In genomic region chr16:42440822-42441221, GRCm38 (mm10) we compare ENCODE assay signal across 11 mouse cellular contexts.
DNase-seq lines count a peak whose midpoint lies in the region; ATAC-seq and TF ChIP-seq lines count a peak whose summit lies in the region.
"Had no signal": no experiment of that assay in that cellular context is flagged by ENCODE, and none has a peak within 500 bp of the region (broad histone marks: within the 10 kb centered on the region; RNA-seq: fewer than 3 reads in every experiment).

No protein-coding gene starts in this region.

- H3K4me3 ChIP-seq in neural tube, embryonic 13.5 days: no peak overlapping the region
- H3K4me3 ChIP-seq in neural tube, embryonic 15.5 days (replicated peaks): no peak overlapping the region
- H3K4me3 ChIP-seq in stomach, postnatal 0 days (ENCODE audit: low read depth, low read length): no peak overlapping the region
- H3K4me3 ChIP-seq: embryonic facial prominence, embryonic 13.5 days; hindbrain, embryonic 13.5 days; limb, embryonic 12.5 days had no signal

- TF ChIP-seq CTCF in stomach, postnatal 0 days (IDR thresholded peaks at IDR 0.05; ENCODE audit: low read depth): no peak

- no peaks in the 10 kb centered on the region for H3K9me3 ChIP-seq in neural tube, embryonic 13.5 days
- H3K9me3 ChIP-seq in neural tube, embryonic 15.5 days (replicated peaks): no peaks in the 10 kb centered on the region
- no peaks in the 10 kb centered on the region for H3K9me3 ChIP-seq in stomach, postnatal 0 days (ENCODE audit: control insufficient read depth, low read length)
- H3K9me3 ChIP-seq: embryonic facial prominence, embryonic 13.5 days; hindbrain, embryonic 13.5 days; limb, embryonic 12.5 days had no signal

- 0 out of 2 replicates have a peak overlapping the region, but pooled peaks have one; percentile 24 for H3K27ac ChIP-seq in neural tube, embryonic 13.5 days (replicated peaks)
- no peak overlapping the region for H3K27ac ChIP-seq in neural tube, embryonic 15.5 days (replicated peaks)
- H3K27ac ChIP-seq in stomach, postnatal 0 days (replicated peaks): no peak overlapping the region
- H3K27ac ChIP-seq: embryonic facial prominence, embryonic 13.5 days; hindbrain, embryonic 13.5 days; limb, embryonic 12.5 days had no signal

- H3K9ac ChIP-seq in neural tube, embryonic 13.5 days: no peak overlapping the region
- H3K9ac ChIP-seq in neural tube, embryonic 15.5 days (replicated peaks): no peak overlapping the region
- no peak overlapping the region for H3K9ac ChIP-seq in stomach, postnatal 0 days (ENCODE audit: low read length)
- H3K9ac ChIP-seq: embryonic facial prominence, embryonic 13.5 days; hindbrain, embryonic 13.5 days; limb, embryonic 12.5 days had no signal

- no peak overlapping the region for H3K4me2 ChIP-seq in neural tube, embryonic 13.5 days
- no peak overlapping the region for H3K4me2 ChIP-seq in neural tube, embryonic 15.5 days
- H3K4me2 ChIP-seq in stomach, postnatal 0 days (replicated peaks; ENCODE audit: low read depth): no peak overlapping the region
- H3K4me2 ChIP-seq: embryonic facial prominence, embryonic 13.5 days; hindbrain, embryonic 13.5 days; limb, embryonic 12.5 days had no signal

- no peaks in the 10 kb centered on the region for H3K36me3 ChIP-seq in neural tube, embryonic 13.5 days
- no peaks in the 10 kb centered on the region for H3K36me3 ChIP-seq in neural tube, embryonic 15.5 days
- no peaks in the 10 kb centered on the region for H3K36me3 ChIP-seq in stomach, postnatal 0 days (ENCODE audit: control insufficient read depth, insufficient read depth, low read length)
- H3K36me3 ChIP-seq: embryonic facial prominence, embryonic 13.5 days; hindbrain, embryonic 13.5 days; limb, embryonic 12.5 days had no signal

- ATAC-seq in neural tube, embryonic 13.5 days (ENCODE audit: low read depth): no peak
- ATAC-seq in neural tube, embryonic 15.5 days (ENCODE audit: low FRiP score): no peak
- ATAC-seq in stomach, postnatal 0 days (ENCODE audit: low FRiP score, low TSS enrichment): no peak

- no peaks in the 10 kb centered on the region for H3K27me3 ChIP-seq in neural tube, embryonic 13.5 days
- no peaks in the 10 kb centered on the region for H3K27me3 ChIP-seq in neural tube, embryonic 15.5 days (replicated peaks)
- H3K27me3 ChIP-seq in stomach, postnatal 0 days (ENCODE audit: control insufficient read depth, insufficient read depth, low read length): no peaks in the 10 kb centered on the region
- H3K27me3 ChIP-seq: embryonic facial prominence, embryonic 13.5 days; hindbrain, embryonic 13.5 days; limb, embryonic 12.5 days had no signal

- no peak for TF ChIP-seq EP300 in stomach, postnatal 0 days (optimal IDR thresholded peaks at IDR 0.05)

- H3K4me1 ChIP-seq in neural tube, embryonic 13.5 days (replicated peaks): peaks cover 23% of the 10 kb centered on the region
- H3K4me1 ChIP-seq in neural tube, embryonic 15.5 days: peaks cover 15% of the 10 kb centered on the region
- no peaks in the 10 kb centered on the region for H3K4me1 ChIP-seq in stomach, postnatal 0 days (replicated peaks; ENCODE audit: control insufficient read depth, insufficient read depth)

- 16% methylated on average over 4 of the region's 4 CpGs for WGBS in neural tube, embryonic 13.5 days
- WGBS in neural tube, embryonic 15.5 days: 21% methylated on average over 4 of the region's 4 CpGs
- 44% methylated on average over 4 of the region's 4 CpGs for WGBS in stomach, postnatal 0 days

- DNase-seq in cerebellum, postnatal 10 days: peak; percentile 10 to 18
- DNase-seq in cerebellum, adult 9-10 months: no peak
- peak; percentile 22 for DNase-seq in kidney, postnatal 10 days
- DNase-seq in spleen, adult 12 weeks (ENCODE audit: low spot score): no peak
- DNase-seq in stomach, postnatal 0 days (ENCODE audit: low spot score): no peak
- no peak for DNase-seq in cerebellum, adult 11-12 months

Comparison
In these comparisons a context has a peak if more than half of its experiments do, and no peak if none do; other contexts are left out.
1. DNase-seq: peak in cerebellum, postnatal 10 days (2 of 2) and kidney, postnatal 10 days (single experiment); none in cerebellum, adult 9-10 months (single experiment), spleen, adult 12 weeks (single experiment), stomach, postnatal 0 days (single experiment) and cerebellum, adult 11-12 months (single experiment).